Mouse (Mus musculus) myocyte (in vitro differentiated cells): ENCODE data around the gene Sh3glb1. TPM values are rescaled to one million over a fixed set of nuclear protein-coding genes. Genes with fewer than 3 reads are reported as not detected.

Experiments used
- H3K27me3 ChIP-seq: one replicate; pipeline ENCODE4 v1.6.1; 2011; ENCODE audit not compliant: control insufficient read depth, insufficient read depth, insufficient read length
- H3K36me3 ChIP-seq: one replicate; pipeline ENCODE4 v1.6.1; 2011; ENCODE audit not compliant: control insufficient read depth, insufficient read depth
- H3K4me2 ChIP-seq: one replicate; pipeline ENCODE4 v1.6.1; 2011; ENCODE audit warnings: low read depth, control low read depth
- H3K4me3 ChIP-seq: one replicate; pipeline ENCODE4 v1.5.1; 2011; ENCODE audit warnings: mild to moderate bottlenecking, control low read depth, moderate library complexity
- H3K79me2 ChIP-seq: one replicate; pipeline ENCODE4 v1.6.1; 2011; ENCODE audit not compliant: control insufficient read depth, insufficient read depth
- H3ac ChIP-seq: one replicate; pipeline ENCODE4 v1.6.1; 2011; ENCODE audit not compliant: control insufficient read depth, insufficient read length
- CEBPB ChIP-seq: IDR thresholded peaks from 2 replicates; pipeline ENCODE4 v1.6.1; 2011; ENCODE audit warnings: mild to moderate bottlenecking, moderate library complexity; ENCODE audit not compliant: poor library complexity, insufficient read depth, severe bottlenecking
- E2F4 ChIP-seq: IDR thresholded peaks from one replicate; pipeline ENCODE4 v1.6.1; 2011; ENCODE audit warnings: mild to moderate bottlenecking, control low read depth, moderate library complexity; ENCODE audit not compliant: insufficient read depth
- MAX ChIP-seq: IDR thresholded peaks from one replicate; pipeline ENCODE4 v1.6.1; 2011; ENCODE audit warnings: low read depth, mild to moderate bottlenecking, control low read depth
- MYOD1 ChIP-seq, 3 experiments: IDR thresholded peaks; one replicate each; pipeline ENCODE4 v1.6.1; 2011; ENCODE audit warnings: control low read depth in 2 of 3, low read depth in 2 of 3, mild to moderate bottlenecking in 2 of 3, moderate library complexity in 1 of 3; ENCODE audit not compliant: insufficient read length in 2 of 3, control insufficient read depth in 1 of 3
- MYOG ChIP-seq, 3 experiments: IDR thresholded peaks; one replicate each; pipeline ENCODE4 v1.6.1; 2011; ENCODE audit warnings: control low read depth in 2 of 3, low read depth in 2 of 3, mild to moderate bottlenecking in 2 of 3; ENCODE audit not compliant: insufficient read length in 2 of 3, control insufficient read depth in 1 of 3, insufficient read depth in 1 of 3
- POLR2A ChIP-seq: IDR thresholded peaks from one replicate; pipeline ENCODE4 v1.6.1; 2011; ENCODE audit warnings: low read depth, mild to moderate bottlenecking, control low read depth, moderate library complexity; ENCODE audit not compliant: insufficient read length
- POLR2AphosphoS2 ChIP-seq: IDR thresholded peaks from one replicate; pipeline ENCODE4 v1.6.1; 2011; ENCODE audit warnings: low read depth, control low read depth; ENCODE audit not compliant: insufficient read length
- REST ChIP-seq: IDR thresholded peaks from one replicate; pipeline ENCODE4 v1.6.1; 2011; ENCODE audit warnings: mild to moderate bottlenecking, control low read depth, moderate library complexity; ENCODE audit not compliant: insufficient read depth, insufficient read length
- SRF ChIP-seq: IDR thresholded peaks from one replicate; pipeline ENCODE4 v1.6.1; 2011; ENCODE audit warnings: low read depth; ENCODE audit not compliant: control insufficient read depth, insufficient read length
- TCF12 ChIP-seq: IDR thresholded peaks from one replicate; pipeline ENCODE4 v1.6.1; 2011; ENCODE audit warnings: mild to moderate bottlenecking, control low read depth; ENCODE audit not compliant: poor library complexity, insufficient read depth, severe bottlenecking
- TCF3 ChIP-seq: IDR thresholded peaks from one replicate; pipeline ENCODE4 v1.6.1; 2011; ENCODE audit warnings: low read depth, control low read depth; ENCODE audit not compliant: insufficient read length
- USF1 ChIP-seq: IDR thresholded peaks from one replicate; pipeline ENCODE4 v1.6.1; 2011; ENCODE audit warnings: low read depth, mild to moderate bottlenecking, control low read depth, moderate library complexity
- polyA plus RNA-seq: library from polyadenylated mRNA; unstranded; fragments of >200 nt; fragmentation: generic; extraction: Trizol; gene quantifications from one replicate; pipeline ENCODE4 v1.2.1, GENCODE M21; 2012; ENCODE audit warnings: missing spikeins

Sh3glb1 gene
- polyA plus RNA-seq, 1 experiment, result 288 TPM

DNA sequence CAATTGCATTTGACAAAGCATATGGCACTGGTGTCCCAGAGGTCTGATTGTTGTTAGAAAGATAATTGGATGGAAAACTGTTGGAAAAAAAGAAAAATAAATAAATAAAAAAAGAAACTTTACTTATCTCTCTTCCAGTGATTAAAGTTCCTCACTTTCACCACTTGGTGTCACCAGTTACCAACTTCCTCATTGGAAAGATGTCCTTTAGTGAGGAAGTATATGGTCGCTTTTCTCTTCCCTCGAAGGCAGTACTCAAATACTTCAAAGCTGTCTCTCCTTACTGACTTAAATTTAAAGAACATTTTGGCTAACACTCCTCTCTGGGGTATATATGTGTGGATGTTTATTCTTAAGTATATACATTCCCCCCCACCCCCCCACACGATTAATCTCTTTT lies 28.1 kb downstream of the Sh3glb1 start:
- Histone ChIP-seq H3K27me3 (no peaks in the 10 kb centered on the region), H3K79me2 (no peaks in the 10 kb centered on the region), H3K4me2 (no peak overlapping the region), H3ac (no peak overlapping the region), H3K4me3 (no peak overlapping the region), H3K36me3 (peaks cover 89% of the 10 kb centered on the region)
- no peak for TF ChIP-seq TCF12
- TF ChIP-seq E2F4, result no peak
- TF ChIP-seq TCF3, result no peak
- no peak for TF ChIP-seq USF1
- no peak for TF ChIP-seq CEBPB
- no peak for TF ChIP-seq POLR2A
- TF ChIP-seq MYOG (IDR thresholded peaks at IDR 0.05; ENCODE audit: control insufficient read depth in 1 of 3, insufficient read depth in 1 of 3, insufficient read length in 2 of 3, low read depth in 2 of 3), result no peak
- no peak for TF ChIP-seq MYOD1 (IDR thresholded peaks at IDR 0.05; ENCODE audit: control insufficient read depth in 1 of 3, insufficient read length in 2 of 3, low read depth in 2 of 3)
- no peak for TF ChIP-seq MAX
- no peak for TF ChIP-seq SRF

DNA sequence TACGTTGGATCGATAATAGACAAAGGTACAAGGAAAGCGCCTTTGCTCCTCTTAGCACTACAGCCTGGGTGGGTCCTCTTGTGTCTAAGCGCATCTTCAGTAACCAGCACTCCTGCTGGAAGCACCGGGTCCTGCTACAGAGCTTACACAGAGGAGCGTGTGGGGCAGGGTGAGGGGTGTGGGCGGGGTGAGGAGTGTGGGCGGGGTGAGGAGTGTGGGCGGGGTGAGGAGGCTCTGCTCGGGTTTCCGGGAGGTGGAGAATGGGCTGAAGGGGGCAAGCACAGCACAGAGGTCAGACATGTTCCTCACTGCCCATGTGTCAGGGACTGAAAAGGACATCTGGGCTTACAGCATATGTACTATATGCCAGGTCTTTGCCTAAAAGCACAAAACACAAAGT lies 30.9 kb downstream of the Sh3glb1 start:
- no peak overlapping the region for H3ac ChIP-seq
- TF ChIP-seq REST (no peak), POLR2AphosphoS2 (peak; percentile 68), POLR2A (peak; percentile 34), TCF3 (no peak), TCF12 (no peak), CEBPB (no peak), MYOD1 (IDR thresholded peaks at IDR 0.05; ENCODE audit: control insufficient read depth in 1 of 3, insufficient read length in 2 of 3, low read depth in 2 of 3) (no peak), E2F4 (no peak)
- H3K36me3 ChIP-seq, result peaks cover 85% of the 10 kb centered on the region
- H3K4me2 ChIP-seq, result no peak overlapping the region
- no peaks in the 10 kb centered on the region for H3K27me3 ChIP-seq
- H3K4me3 ChIP-seq, result no peak overlapping the region
- no peaks in the 10 kb centered on the region for H3K79me2 ChIP-seq

DNA sequence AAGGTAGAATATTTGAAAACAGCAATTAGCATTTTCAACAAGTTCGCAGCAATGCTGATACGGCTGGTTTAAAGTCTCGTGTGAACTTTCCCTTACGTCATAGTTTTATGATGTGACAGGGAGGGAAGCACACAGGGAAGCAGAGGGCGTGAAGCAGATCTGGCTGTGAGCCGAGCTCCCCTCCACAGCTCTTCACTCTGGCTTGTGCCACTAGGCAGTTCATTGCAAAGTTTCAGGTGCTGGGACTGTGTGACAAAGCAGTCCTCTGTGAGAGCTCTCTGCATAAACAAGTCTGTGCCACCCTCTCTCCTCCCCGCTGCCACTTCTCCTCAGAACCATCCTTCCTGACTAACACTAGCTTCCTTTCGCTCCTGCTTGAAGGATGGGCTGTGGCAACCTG lies 31.9 kb downstream of the Sh3glb1 start:
- Histone ChIP-seq H3K36me3 (peaks cover 79% of the 10 kb centered on the region), H3ac (no peak overlapping the region), H3K4me2 (no peak overlapping the region), H3K4me3 (no peak overlapping the region), H3K79me2 (no peaks in the 10 kb centered on the region), H3K27me3 (no peaks in the 10 kb centered on the region)
- TF ChIP-seq POLR2A (no peak), POLR2AphosphoS2 (peak; percentile 58)

DNA sequence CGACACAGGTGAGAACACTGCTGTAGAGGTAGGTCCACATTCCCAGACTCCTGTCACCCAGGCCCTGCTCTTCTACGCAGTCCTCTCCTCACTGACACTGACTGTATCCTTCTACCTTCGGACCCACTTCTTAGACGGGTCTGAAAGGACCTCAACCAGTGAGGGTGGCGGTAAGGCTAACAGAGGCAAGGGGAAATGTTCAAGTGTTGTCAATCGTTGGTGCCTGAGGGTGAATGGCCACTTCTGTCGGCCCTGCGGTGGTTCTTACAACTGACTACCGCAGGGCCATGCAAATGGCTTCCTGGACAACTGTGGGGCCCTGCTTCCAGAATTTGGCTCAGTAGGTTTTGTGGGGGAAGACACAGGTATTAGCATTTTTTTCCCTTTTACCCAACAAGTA lies 32.5 kb downstream of the Sh3glb1 start:
- Histone ChIP-seq H3ac (no peak overlapping the region), H3K79me2 (no peaks in the 10 kb centered on the region), H3K36me3 (peaks cover 72% of the 10 kb centered on the region), H3K4me2 (no peak overlapping the region), H3K27me3 (no peaks in the 10 kb centered on the region), H3K4me3 (no peak overlapping the region)
- TF ChIP-seq REST (no peak), SRF (no peak), CEBPB (no peak), MYOD1 (IDR thresholded peaks at IDR 0.05; ENCODE audit: control insufficient read depth in 1 of 3, insufficient read length in 2 of 3, low read depth in 2 of 3) (no peak), TCF3 (no peak), E2F4 (no peak), USF1 (no peak), POLR2A (no peak), MAX (no peak), POLR2AphosphoS2 (no peak), TCF12 (no peak), MYOG (IDR thresholded peaks at IDR 0.05; ENCODE audit: control insufficient read depth in 1 of 3, insufficient read depth in 1 of 3, insufficient read length in 2 of 3, low read depth in 2 of 3) (no peak)

DNA sequence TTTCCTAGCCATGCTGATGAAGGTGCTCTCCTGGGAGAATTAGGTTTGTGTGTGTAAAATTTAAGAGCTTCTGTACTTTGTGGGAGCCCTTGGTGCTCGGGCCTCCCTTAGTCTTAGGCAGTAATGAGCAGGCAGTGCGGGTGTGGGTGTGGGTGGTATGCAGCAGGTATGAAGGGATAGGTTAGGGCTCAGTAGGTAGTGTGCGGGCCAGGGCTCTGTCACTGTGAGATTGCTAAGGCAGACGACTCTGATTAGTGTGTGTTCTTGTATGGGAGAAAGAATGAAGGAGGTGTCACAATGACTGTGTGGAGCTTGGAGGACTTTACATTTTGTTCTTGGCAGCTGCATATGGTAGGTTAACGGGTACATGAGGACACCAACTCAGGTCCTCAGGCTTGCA lies 34.0 kb downstream of the Sh3glb1 start:
- no peak overlapping the region for H3ac ChIP-seq
- H3K27me3 ChIP-seq, result no peaks in the 10 kb centered on the region
- TF ChIP-seq MYOG (IDR thresholded peaks at IDR 0.05; ENCODE audit: control insufficient read depth in 1 of 3, insufficient read depth in 1 of 3, insufficient read length in 2 of 3, low read depth in 2 of 3), result no peak
- TF ChIP-seq TCF3, result no peak
- TF ChIP-seq MAX, result no peak
- no peak for TF ChIP-seq POLR2AphosphoS2
- no peak for TF ChIP-seq REST
- no peak for TF ChIP-seq POLR2A
- TF ChIP-seq CEBPB, result no peak
- no peak overlapping the region for H3K4me3 ChIP-seq
- H3K79me2 ChIP-seq, result no peaks in the 10 kb centered on the region
- no peak overlapping the region for H3K4me2 ChIP-seq
- H3K36me3 ChIP-seq, result peaks cover 62% of the 10 kb centered on the region
